Mouse (Mus musculus): ENCODE measurements around the gene Spdye4c.

- TF ChIP-seq CTCF (IDR thresholded peaks at IDR 0.05; ENCODE audit: low read depth, low read length) (no peak), POLR2A (IDR thresholded peaks at IDR 0.05; ENCODE audit: borderline replicate concordance, low read depth, low read length) (no peak)
Measured at GRCm38 (mm10) chr2:128545447-128545846, 45.6 kb upstream of the Spdye4c start.

Measured in bone marrow macrophage, adult 2 months (primary cell).